Comparison of ENCODE assay signal across 8 mouse cellular contexts in genomic region chr3:95282865-95283588, GRCm38 (mm10). TPM values are rescaled to one million over a fixed set of nuclear protein-coding genes. Genes with fewer than 3 reads are reported as not detected.
DNase-seq lines count a peak whose midpoint lies in the region; ATAC-seq and TF ChIP-seq lines count a peak whose summit lies in the region.

No protein-coding gene starts in this region.

- under 1% methylated on average over 49 of the region's 51 CpGs for WGBS in forebrain, embryonic 15.5 days

- H3K27ac ChIP-seq in ES-E14 (ENCODE audit: insufficient read depth, low read depth, low read length, poor library complexity, severe bottlenecking) = peak overlapping the region; percentile 70
- H3K27ac ChIP-seq in forebrain, embryonic 15.5 days (replicated peaks) = peak overlapping the region; percentile 96

- H3K36me3 ChIP-seq in ES-E14 (ENCODE audit: control insufficient read depth, insufficient read depth, low read length, poor library complexity, severe bottlenecking) = peaks cover 4% of the 10 kb centered on the region
- peaks cover 6% of the 10 kb centered on the region for H3K36me3 ChIP-seq in forebrain, embryonic 15.5 days

- H3K27me3 ChIP-seq in forebrain, embryonic 15.5 days = no peaks in the 10 kb centered on the region

- no peaks in the 10 kb centered on the region for H3K9me3 ChIP-seq in ES-E14 (ENCODE audit: control insufficient read depth, insufficient read depth, low read depth, low read length)
- no peaks in the 10 kb centered on the region for H3K9me3 ChIP-seq in forebrain, embryonic 15.5 days

- H3K4me1 ChIP-seq in ES-E14 (ENCODE audit: control insufficient read depth in 2 of 2, insufficient read depth in 2 of 2, low read length in 2 of 2, poor library complexity in 1 of 2) = peaks cover 2 to 9% of the 10 kb centered on the region in 2 experiments; a peak in 3 of 4 replicates
- H3K4me1 ChIP-seq in forebrain, embryonic 15.5 days = peaks cover 39% of the 10 kb centered on the region

- peak; percentile 64 for ATAC-seq in forebrain, embryonic 15.5 days (replicated peaks)

- intact Hi-C loops in heart, postnatal 36 days (cut with DNase I) = loop anchor here (5.0 kb wide), 1 partner anchor 66 kb away; the partner anchor contains the start of gene Gabpb2

- H3K4me2 ChIP-seq in forebrain, embryonic 15.5 days (replicated peaks) = peak overlapping the region; percentile 76

- DNase-seq in ES-E14 (ENCODE audit: low read depth, low spot score) = peak; percentile 71
- peak; percentile 88 for DNase-seq in cerebellum, adult 11-12 months
- DNase-seq in heart, postnatal 36 days = peak; percentile 77 to 88
- DNase-seq in layer of hippocampus, adult 8-10 months (ENCODE audit: low spot score in 2 of 2) = peak; percentile 66 to 67
- DNase-seq in lung, postnatal 10 days = peak; percentile 92
- DNase-seq in ovary, postnatal 36 days (ENCODE audit: low spot score) = peak; percentile 81
- DNase-seq in thymus, postnatal 14 days = peak; percentile 63

- peak overlapping the region; percentile 82 to 94 for H3K4me3 ChIP-seq in ES-E14 (ENCODE audit: insufficient read depth in 1 of 2, low read depth in 1 of 2, low read length in 2 of 2, poor library complexity in 1 of 2, severe bottlenecking in 1 of 2)
- peak overlapping the region; percentile 67 for H3K4me3 ChIP-seq in forebrain, embryonic 15.5 days

- in situ Hi-C loops in ES-E14 (cut with MboI; ENCODE audit: low sequenced_read_pairs in 2 of 2, unreplicated experiment in 2 of 2) = no loop called here

- peak overlapping the region; percentile 77 for H3K9ac ChIP-seq in ES-E14 (ENCODE audit: insufficient read depth, low read depth, low read length, poor library complexity, severe bottlenecking)
- H3K9ac ChIP-seq in forebrain, embryonic 15.5 days (replicated peaks) = peak overlapping the region; percentile 73

TF ChIP-seq in ES-E14, 5 proteins besides CTCF, POLR2A, EP300 and RAD21:
- TF ChIP-seq ZNF384 (IDR thresholded peaks at IDR 0.05; ENCODE audit: low read depth, low read length) = no peak
- no peak for TF ChIP-seq CHD2 (IDR thresholded peaks at IDR 0.05; ENCODE audit: low read depth, low read length)
- TF ChIP-seq HCFC1 (IDR thresholded peaks at IDR 0.05; ENCODE audit: borderline replicate concordance, insufficient read depth, low read length) = peak; percentile 50; the same call in 1 of the 2 replicates

RNA-seq across cellular contexts. Expression of gene Prune1, which starts 1.2 kb away (rescaled TPM):
- total RNA-seq in ES-E14 (2012; rRNA removed) = 26.4 and 29.5 TPM in 2 replicates
- 42.0 and 44.4 TPM in 2 replicates for polyA plus RNA-seq in forebrain, embryonic 15.5 days (2015; fragmentation: Nextera tagmentation; extraction: Ambion mirVana)
- total RNA-seq in heart, postnatal 36 days (2021) = 10 to 100 TPM; 24.1 to 26.6 TPM
- 10 to 100 TPM; 19.2 to 22.4 (median 21.0) TPM for total RNA-seq in layer of hippocampus, adult 8-10 months (2022)

RNA-seq across cellular contexts. Expression of gene Mindy1, which starts 1.9 kb away (rescaled TPM):
- 48.8 and 54.5 TPM in 2 replicates for total RNA-seq in ES-E14 (2012; rRNA removed)
- 46.1 and 46.2 TPM in 2 replicates for polyA plus RNA-seq in forebrain, embryonic 15.5 days (2015; fragmentation: Nextera tagmentation; extraction: Ambion mirVana)
- total RNA-seq in heart, postnatal 36 days (2021) = 10 to 100 TPM; 26.7 to 26.8 TPM
- total RNA-seq in layer of hippocampus, adult 8-10 months (2022) = 10 to 100 TPM; 20.7 to 28.4 (median 23.9) TPM

RNA-seq across cellular contexts. Expression of gene Anxa9, which starts 23.9 kb away (rescaled TPM):
- 0.58 and 1.1 TPM in 2 replicates for total RNA-seq in ES-E14 (2012; rRNA removed)
- polyA plus RNA-seq in forebrain, embryonic 15.5 days (2015; fragmentation: Nextera tagmentation; extraction: Ambion mirVana) = 0.47 and 0.61 TPM in 2 replicates
- under 1 TPM; 0.53 to 0.60 TPM for total RNA-seq in heart, postnatal 36 days (2021)
- total RNA-seq in layer of hippocampus, adult 8-10 months (2022) = 1 to 10 TPM in 2 of 4 experiments, under 1 TPM in 2; 0.85 to 1.4 (median 1.2) TPM

RNA-seq across cellular contexts. Expression of gene Cers2, which starts 31.6 kb away (rescaled TPM):
- total RNA-seq in ES-E14 (2012; rRNA removed) = 87.6 and 101 TPM in 2 replicates
- 96.7 and 101 TPM in 2 replicates for polyA plus RNA-seq in forebrain, embryonic 15.5 days (2015; fragmentation: Nextera tagmentation; extraction: Ambion mirVana)
- total RNA-seq in heart, postnatal 36 days (2021) = 10 to 100 TPM; 36.4 to 45.9 TPM
- total RNA-seq in layer of hippocampus, adult 8-10 months (2022) = 10 to 100 TPM; 49.1 to 65.7 (median 61.2) TPM

RNA-seq across cellular contexts. Expression of gene Bnipl, which starts 32.0 kb away (rescaled TPM):
- 6.7 and 16.0 TPM in 2 replicates for total RNA-seq in ES-E14 (2012; rRNA removed)
- polyA plus RNA-seq in forebrain, embryonic 15.5 days (2015; fragmentation: Nextera tagmentation; extraction: Ambion mirVana) = 0.10 TPM in 1 of 2 replicates, not detected in the other
- not detected for total RNA-seq in heart, postnatal 36 days (2021)
- under 1 TPM in 3 of 4 experiments, not detected in 1; 0.43 to 0.95 (median 0.63) TPM for total RNA-seq in layer of hippocampus, adult 8-10 months (2022)

Comparison
In these comparisons a context has a peak if more than half of its experiments do, and no peak if none do; other contexts are left out.
1. Peak in every context shown above with its lines: DNase-seq, ATAC-seq, H3K4me3 ChIP-seq and H3K27ac ChIP-seq.